Mouse (Mus musculus): ENCODE results near the gene Ttc16.
A peak's percentile ranks its signal among the peaks of the same experiment; 100 is the strongest.

Gene Ttc16

GRCm38 (mm10) chr2:32775359-32776074, at the start of gene Ttc16, which contains the start of gene Ptrh1:
Ttc16 (minus strand) TSS chr2:32775633.
Ptrh1 (plus strand) TSS chr2:32775786.
- DNase-seq (ENCODE audit: low read depth), result peak; percentile 97

- no peak for DNase-seq (ENCODE audit: low read depth)
Observed at GRCm38 (mm10) chr2:32824778-32825177, 49.3 kb upstream of the Ttc16 start.

- no peak for DNase-seq (ENCODE audit: low read depth)
Observed at GRCm38 (mm10) chr2:32824181-32824580, 48.7 kb upstream of the Ttc16 start.

GRCm38 (mm10) chr2:32823579-32824154, 48.2 kb upstream of the Ttc16 start:
- no peak for DNase-seq (ENCODE audit: low read depth)

GRCm38 (mm10) chr2:32823153-32823552, 47.7 kb upstream of the Ttc16 start:
- no peak for DNase-seq (ENCODE audit: low read depth)

GRCm38 (mm10) chr2:32822643-32823042, 47.2 kb upstream of the Ttc16 start:
- DNase-seq (ENCODE audit: low read depth), result no peak

- peak; percentile 78 for DNase-seq (ENCODE audit: low read depth)
Observed at GRCm38 (mm10) chr2:32821041-32821802, 45.8 kb upstream of the Ttc16 start.

- no peak for DNase-seq (ENCODE audit: low read depth)
Observed at GRCm38 (mm10) chr2:32818208-32818607, 42.8 kb upstream of the Ttc16 start.

- DNase-seq (ENCODE audit: low read depth), result no peak
Observed at GRCm38 (mm10) chr2:32817589-32817988, 42.2 kb upstream of the Ttc16 start.

- DNase-seq (ENCODE audit: low read depth), result no peak
Observed at GRCm38 (mm10) chr2:32816946-32817581, 41.6 kb upstream of the Ttc16 start.

- DNase-seq (ENCODE audit: low read depth), result no peak
Observed at GRCm38 (mm10) chr2:32816497-32816896, 41.1 kb upstream of the Ttc16 start.

- no peak for DNase-seq (ENCODE audit: low read depth)
Observed at GRCm38 (mm10) chr2:32811959-32812358, 36.5 kb upstream of the Ttc16 start.

- DNase-seq (ENCODE audit: low read depth), result no peak
Observed at GRCm38 (mm10) chr2:32808816-32809566, 33.6 kb upstream of the Ttc16 start.

GRCm38 (mm10) chr2:32798251-32798962, 23.0 kb upstream of the Ttc16 start:
- no peak for DNase-seq (ENCODE audit: low read depth)

GRCm38 (mm10) chr2:32795748-32796418, 20.4 kb upstream of the Ttc16 start:
- DNase-seq (ENCODE audit: low read depth), result no peak

- DNase-seq (ENCODE audit: low read depth), result no peak
Observed at GRCm38 (mm10) chr2:32791297-32791696, 15.9 kb upstream of the Ttc16 start.

- DNase-seq (ENCODE audit: low read depth), result no peak
Observed at GRCm38 (mm10) chr2:32788581-32788980, 13.1 kb upstream of the Ttc16 start.

- DNase-seq (ENCODE audit: low read depth), result peak; percentile 58
Observed at GRCm38 (mm10) chr2:32787176-32787575, 11.7 kb upstream of the Ttc16 start.

- no peak for DNase-seq (ENCODE audit: low read depth)
Observed at GRCm38 (mm10) chr2:32784048-32784681, 8.7 kb upstream of the Ttc16 start, which contains the start of gene Cfap157. Cfap157 (minus strand) TSS chr2:32784428.

GRCm38 (mm10) chr2:32781710-32782109, 6.3 kb upstream of the Ttc16 start:
- no peak for DNase-seq (ENCODE audit: low read depth)

All from naive thymus-derived CD4-positive, alpha-beta T cell, adult 2 months (primary cell).